Mouse (Mus musculus) gastrocnemius, postnatal 4 days (tissue): ENCODE results near the gene Cpa1. TPM values are rescaled to one million over a fixed set of nuclear protein-coding genes. Genes with fewer than 3 reads are reported as not detected.

ENCODE experiments used
- DNase-seq, 2 experiments: peaks; one replicate each; pipeline ENCODE4 v3.0.0; 2021 to 2022; ENCODE audit warnings: low spot score in 2 of 2, mixed read lengths in 2 of 2
- total RNA-seq, 2 experiments: library from RNA; stranded (reverse); gene quantifications; 2 replicates each; pipeline ENCODE4 v1.2.3; 2021

Gene Cpa1
- total RNA-seq, 2 experiments from 2014 or later, result 0.44 to 0.64 TPM

DNA sequence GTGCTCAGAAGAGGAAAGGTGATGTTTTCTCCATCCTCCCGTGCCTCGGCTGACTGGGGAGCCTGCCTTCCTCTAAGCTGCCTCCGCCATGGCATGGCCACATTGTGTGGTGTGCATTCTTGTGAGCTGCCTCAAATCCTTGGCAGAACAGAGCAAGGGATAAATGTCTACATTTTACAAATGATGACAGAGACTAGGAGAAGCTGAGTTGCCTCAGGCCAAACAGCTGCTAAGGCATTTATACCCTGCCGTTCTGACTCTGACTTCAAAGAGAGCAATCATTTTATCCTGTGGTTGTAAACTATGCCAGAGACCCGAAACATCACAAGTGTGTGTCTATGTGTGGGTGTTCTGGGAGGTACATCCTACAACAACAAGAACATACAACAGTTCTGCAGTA lies 28.6 kb downstream of the Cpa1 start:
- DNase-seq, result no peak

DNA sequence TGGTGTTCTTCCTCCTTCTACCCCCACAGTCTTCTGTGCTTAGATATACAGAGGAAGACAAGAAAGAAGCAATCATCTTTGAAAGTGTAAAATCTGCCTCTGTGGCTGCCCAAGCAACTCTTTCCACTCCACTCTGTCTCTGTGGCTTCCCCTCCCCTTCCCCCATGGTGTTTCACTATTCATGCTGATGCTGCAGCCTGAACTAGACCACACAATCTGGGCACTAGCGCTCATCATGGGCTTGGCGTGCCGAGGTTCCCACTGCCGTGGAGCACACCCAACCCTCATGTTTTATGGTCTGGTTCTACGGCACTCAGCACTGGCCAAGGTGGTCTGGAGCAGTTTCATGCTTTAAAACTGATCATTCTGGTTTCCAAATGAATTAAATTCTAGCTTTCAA lies 32.7 kb downstream of the Cpa1 start:
- DNase-seq, result no peak

DNA sequence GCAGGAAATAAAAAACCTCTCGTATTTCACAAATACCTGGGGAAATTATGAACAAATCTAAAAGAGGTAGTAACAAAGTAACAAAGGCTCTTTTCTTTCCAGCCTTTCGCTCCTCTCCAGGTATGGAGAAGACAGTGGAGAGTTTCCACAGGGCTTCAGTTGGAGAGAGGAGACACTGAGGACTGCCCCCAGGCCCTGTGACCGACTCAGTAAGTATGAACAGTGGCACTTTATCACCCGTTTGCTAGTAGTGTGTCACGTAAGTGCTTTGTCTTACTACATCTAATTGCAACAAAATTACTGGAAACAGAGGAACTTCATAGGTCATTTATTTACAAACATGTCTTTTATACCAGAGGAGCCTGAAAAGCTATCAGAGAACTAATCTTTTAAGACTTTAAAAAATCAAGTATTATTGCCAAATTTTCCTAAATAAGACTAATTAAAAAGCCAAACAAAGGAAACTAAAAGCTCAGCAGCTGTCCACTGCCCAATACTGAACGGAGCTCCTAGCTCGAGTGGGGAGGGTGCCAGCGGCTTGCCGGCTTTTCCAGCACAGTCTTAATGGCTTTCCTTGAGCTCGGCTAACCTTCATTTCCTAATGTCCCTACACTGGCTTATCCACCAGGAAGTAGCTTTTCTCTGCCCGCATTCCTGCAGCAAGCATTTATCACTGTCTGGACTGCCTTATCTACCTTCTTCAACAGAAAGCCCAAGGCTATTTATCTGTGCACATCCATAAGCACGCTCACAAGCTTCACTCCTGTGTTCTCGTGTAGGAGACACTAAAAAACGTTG lies 34.9 kb downstream of the Cpa1 start:
- peak; percentile 42 to 67 for DNase-seq

DNA sequence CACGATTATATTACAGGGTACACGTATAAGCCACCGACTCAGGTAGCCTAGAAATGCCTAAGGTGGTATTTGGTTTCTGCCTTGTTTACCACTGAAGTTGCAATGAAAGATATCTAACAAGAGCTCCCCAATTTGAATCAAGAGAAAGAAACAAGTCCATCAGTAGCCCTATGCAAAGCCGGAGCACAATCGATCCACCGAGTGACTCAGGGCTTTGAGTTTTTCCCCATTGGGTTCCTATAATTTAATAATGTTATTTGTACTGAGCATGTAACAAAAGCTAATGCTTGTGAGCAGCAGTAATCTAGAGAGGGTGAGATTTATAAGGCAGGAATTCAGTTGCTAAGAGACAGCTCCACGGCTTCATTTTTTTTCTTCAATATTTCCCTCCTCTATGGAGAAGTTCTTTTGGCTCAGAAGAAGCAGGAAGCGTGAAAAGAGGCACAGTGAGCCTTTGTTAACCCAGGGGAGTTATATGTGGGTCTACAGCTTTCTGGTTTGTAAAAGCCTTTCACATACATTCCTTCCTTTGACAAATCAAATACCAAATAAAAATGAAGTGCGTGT lies 35.8 kb downstream of the Cpa1 start:
- no peak for DNase-seq

DNA sequence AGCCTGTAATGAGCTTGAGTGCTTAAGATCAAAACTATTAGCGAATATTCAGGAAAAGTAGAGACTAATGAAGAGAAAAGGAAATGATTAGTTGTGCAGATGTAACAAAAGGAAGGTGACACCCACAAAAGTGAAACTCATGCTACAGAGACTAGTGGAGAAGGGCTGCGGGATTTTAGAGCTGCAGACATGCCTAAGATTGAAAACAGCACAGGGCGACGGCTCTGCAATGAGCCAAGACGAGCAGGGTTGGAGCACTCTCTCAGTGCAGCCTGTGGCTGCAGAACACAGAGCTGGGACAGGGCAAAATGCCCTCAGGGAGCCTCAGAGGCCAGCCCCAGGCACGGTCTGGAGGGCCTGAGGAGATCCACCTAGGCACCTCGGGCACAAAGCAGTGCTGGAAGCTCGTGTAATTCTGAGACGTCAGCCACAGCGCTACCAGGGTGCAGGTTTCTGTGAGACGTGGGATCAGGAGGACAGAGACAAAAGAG lies 36.3 kb downstream of the Cpa1 start:
- DNase-seq, result peak in 1 of 2 experiments; percentile 57

DNA sequence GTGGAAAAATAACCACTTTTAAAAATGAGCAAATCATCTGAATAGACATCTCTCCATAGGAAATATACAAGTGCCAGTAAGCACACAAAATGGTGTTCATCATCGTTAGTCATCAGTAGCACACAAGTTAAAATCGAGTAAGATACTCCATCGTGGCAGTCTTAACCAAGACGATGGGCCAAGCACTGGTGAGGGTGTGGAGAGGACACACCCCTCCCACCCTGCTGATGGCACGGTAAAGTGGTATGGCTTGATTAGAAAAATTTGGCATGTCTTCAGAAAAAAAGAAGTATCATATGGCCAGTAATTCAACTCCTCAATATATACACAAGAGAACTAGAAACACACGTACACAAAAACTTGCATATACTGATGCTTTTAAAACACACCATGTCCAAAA lies 37.5 kb downstream of the Cpa1 start:
- no peak for DNase-seq

DNA sequence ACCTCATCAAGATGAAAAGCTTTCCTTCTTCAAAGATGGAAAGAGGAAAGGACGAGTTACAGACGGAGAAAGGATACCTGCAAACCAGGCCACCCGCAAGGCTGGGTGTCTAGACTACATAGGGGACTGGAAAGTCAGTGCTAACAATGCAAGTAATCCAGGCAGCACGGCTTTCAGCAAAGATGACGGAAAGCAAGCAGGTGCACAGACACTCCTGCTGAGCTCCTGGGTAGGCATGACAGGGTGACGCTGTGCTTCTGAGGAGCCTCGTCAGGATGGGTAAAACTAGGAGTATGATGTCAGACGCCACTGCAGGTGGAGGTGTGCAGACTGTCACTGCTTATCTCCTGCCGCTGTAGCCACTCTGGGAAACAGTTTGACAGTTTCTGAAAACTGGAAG lies 38.6 kb downstream of the Cpa1 start:
- DNase-seq, result no peak

DNA sequence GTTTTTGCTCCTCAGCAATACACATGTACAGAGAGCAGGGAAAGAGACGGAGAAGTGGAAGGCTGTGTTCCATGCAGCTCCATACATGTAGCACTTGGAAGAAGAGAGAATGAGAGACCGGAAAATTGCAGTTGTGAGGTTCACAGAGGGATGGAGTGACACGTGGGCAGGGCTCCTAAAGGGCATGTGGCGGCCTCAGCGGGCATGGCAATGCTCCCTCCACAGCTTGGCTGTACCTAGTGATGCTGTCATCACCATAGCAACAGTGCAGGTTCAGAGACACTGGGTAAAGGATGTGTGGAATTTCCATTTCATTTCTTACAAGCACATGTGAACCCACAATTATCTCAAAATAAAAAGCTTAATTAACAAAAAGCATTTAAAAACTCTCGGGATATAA lies 39.5 kb downstream of the Cpa1 start:
- no peak for DNase-seq

DNA sequence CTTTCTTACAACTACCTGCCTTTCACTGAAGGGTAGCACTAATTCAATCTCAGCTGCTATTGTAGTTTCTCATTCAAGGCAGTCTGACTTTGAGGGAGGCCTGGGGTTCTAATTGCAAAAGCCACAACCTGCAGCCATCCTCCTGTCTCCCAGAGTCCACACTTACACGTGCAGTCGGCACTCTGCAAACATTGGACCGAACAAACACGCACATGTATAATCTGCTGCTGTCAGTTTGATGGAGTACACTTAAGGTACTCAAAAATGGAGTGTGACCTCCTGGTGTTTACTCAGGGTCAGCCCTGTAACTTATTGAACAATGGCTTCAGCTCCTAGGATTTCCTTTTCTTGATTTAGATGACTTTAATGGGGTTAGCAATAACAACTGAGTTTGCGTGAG lies 40.5 kb downstream of the Cpa1 start:
- DNase-seq, result no peak

DNA sequence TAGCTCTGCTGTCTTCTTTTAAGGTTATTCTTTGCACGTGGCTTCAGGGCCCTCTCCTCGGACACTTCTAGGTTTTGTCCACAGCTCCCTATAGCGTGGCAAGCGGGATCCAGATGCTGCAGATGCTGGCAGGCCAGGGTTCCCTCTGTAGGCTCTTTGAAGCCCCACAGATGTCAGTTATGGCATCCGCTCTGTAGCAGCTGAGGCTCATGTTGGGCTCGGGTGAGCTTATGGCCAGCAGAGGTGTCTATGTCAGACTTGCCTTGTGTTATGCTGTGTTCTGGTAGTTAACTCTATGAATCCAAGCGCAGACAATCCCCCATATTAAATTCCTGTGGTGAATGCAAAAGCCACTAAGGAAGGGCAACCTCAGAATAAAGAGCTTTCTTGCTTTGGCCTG lies 41.4 kb downstream of the Cpa1 start:
- no peak for DNase-seq

DNA sequence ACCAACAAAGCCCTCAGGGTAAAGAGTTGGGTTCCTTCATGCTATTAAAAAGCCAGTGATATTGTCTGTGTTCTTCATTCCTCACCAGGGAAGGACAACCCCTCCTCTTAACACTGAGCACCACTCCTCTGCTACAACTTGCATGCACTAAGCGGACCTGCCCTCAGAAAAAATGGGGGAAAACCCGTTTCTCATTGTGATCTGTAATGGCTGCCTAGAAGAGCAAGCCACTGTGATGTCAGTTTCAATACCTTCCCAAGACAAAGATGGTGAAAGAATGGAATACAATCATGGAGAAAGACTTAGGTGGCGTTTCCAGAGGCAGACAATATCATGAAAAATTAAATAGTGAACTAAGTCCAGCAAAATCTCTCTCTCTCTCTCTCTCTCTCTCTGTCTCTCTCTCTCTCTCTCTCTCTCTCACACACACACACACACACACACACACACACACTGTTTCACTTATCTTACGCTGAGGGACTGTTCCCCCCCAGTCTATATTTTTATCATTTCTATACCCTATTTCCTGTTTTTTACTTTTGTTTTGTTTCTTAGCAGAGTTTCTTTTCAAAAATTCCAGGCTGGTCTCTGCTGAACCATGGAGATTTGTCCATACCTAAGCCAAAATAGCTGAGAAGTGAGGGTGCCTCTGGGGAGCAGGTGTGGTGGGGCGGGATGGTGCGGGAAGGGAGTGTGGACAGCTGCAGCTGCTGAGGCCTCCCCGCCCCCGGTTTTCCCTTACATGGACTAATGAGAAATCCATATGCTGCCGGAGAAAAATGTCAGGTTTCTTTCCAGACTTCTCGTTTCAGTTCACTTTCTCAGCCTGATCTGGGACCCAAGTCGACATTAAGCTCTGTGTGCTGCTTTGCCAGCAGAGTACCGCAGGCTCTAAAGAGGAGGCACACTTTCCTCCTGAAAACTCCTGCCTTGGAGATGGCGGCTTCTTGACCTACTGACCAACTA lies 43.2 kb downstream of the Cpa1 start:
- DNase-seq, result peak; percentile 72 to 87

DNA sequence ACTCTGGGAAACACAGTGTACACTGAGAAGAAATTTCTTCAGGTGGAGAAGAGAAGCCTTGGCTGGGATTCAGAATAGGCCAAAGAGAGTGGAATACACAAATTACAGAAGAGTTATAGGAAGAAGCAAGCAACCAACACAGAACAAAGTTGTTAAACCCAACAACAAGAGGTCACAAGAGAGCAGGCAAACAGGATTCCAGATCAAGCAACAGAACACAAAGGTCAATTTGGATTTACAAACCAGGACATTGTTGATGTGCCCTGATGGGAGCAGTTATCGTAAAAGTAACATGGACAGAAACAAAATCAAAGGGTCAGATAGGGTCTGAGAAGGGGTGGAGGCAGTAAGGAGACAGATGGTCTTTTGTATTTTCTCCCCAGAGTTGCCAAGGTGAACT lies 45.6 kb downstream of the Cpa1 start:
- DNase-seq, result no peak

DNA sequence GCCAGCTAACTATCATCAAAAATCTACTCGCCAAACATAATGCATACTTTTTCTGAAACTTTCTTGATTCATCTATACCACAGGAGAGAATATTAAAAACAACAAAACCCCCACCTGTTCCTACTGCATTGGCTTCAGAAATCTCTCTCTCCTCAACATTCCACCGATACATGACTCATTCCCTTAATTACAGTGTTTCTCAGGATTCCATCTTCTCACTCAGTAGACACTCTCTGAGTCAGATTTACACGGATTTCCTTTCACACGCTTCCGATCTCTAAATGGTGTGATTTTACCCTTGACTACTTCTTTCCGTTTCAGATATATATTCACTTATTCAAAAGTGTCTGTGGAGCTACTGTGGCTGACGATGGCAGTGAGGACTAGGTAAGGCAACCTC lies 48.2 kb downstream of the Cpa1 start:
- no peak for DNase-seq

DNA sequence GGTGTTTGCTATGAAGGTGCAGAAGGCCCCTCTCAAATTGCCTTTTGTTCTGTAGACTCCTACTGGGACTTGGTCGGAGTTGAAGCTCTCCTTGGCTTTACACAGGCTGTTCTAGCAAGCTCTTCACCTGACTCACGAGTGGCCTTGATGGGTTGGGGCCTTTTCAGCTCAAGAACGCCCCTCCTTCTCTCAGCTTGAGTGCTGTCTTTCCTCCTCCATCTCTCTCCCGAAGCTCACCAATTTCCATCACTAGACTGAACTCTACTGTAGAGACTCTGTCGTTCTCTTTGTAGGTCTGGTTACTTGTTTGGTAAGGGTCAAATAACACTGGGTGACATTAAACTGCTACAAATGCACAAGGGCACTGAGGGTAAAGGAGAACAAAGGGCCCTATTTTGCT lies 53.8 kb downstream of the Cpa1 start:
- DNase-seq, result no peak

DNA sequence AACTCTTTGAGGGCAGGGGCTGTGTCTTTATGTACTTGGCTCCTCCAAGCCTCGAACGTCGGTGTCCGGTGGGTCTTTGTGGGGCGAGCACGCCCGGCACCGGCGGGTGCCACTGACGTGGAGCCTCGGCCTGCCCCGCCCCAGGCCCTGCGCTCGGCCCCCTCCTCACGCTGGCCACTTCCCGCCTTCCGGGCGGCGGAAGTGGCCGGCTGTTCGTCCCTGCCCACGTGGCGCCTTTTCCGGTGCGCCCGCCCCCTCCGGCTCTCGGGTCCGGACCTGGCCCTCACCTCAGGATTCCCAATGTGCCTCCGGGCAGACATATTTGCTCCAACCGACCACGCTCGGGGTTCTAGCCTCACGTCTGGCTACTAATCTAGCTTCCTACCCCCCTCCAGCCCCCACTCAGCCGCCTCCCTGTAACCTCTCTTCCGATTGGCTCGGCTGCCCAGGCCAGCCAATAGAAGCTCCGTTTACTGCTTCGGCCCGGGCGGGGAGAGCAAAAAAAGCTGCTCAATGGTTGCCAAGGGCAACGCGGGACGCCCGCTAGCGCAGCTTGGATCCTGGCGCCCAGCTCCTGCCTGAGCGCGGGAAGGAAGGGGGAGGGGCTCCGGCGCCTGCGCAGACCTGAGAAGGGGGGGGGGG lies 54.5 kb downstream of the Cpa1 start, which contains the start of gene Cep41:
Cep41 (minus strand) TSS at position 400 of the 642 bp plus-strand sequence.
- DNase-seq, result peak; percentile 91 to 94

DNA sequence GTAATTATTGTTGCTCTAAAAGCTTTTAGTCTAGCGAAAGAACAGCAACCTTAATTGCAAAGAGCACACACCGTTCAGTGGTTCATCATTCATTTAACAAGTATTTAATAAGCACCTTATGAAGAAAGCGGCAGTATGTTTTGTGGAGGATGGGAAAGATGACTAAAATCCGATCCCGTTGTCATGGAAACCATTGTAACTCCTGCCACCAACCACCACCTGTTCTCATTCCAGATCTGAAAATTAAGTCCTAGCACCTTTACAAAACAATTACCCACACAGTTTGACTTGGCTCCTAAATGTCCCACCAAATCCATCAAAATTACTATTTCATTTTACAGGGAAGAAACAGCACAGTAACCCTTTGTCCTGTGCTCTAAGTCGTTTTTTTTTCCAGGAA lies 55.2 kb downstream of the Cpa1 start:
- no peak for DNase-seq

Other genes with a start within 250 kb of the Cpa1 start
- gene Zc3hc1, start 248.2 kb upstream of the Cpa1 start, total RNA-seq, result 10 to 100 TPM; 24.8 to 25.4 TPM
- 10 to 100 TPM; 73.6 to 86.9 TPM for gene Klhdc10, start 237.3 kb upstream of the Cpa1 start, total RNA-seq
- 10 to 100 TPM; 15.7 to 16.4 TPM for gene Tmem209, start 129.4 kb upstream of the Cpa1 start, total RNA-seq
- under 1 TPM; 0.49 to 0.74 TPM for gene Ssmem1, start 129.4 kb upstream of the Cpa1 start, total RNA-seq
- gene Cpa2, start 97.6 kb upstream of the Cpa1 start, total RNA-seq, result 1 to 10 TPM; 4.2 to 4.4 TPM
- gene Cpa4, start 70.8 kb upstream of the Cpa1 start, total RNA-seq, result 1 to 10 TPM; 1.7 to 2.0 TPM
- gene Cpa5, start 28.2 kb upstream of the Cpa1 start, total RNA-seq, result 1 to 10 TPM; 1.6 to 1.9 TPM
- gene Cep41, start 54.5 kb downstream of the Cpa1 start, total RNA-seq, result 10 to 100 TPM; 22.2 to 23.0 TPM
- gene Mest, start 84.3 kb downstream of the Cpa1 start, total RNA-seq, result 1,000 to 10,000 TPM in 1 of 2 experiments, 100 to 1,000 TPM in 1; 835 to 1,053 TPM